Mouse (Mus musculus): ENCODE results near the gene Vps51.

DNA sequence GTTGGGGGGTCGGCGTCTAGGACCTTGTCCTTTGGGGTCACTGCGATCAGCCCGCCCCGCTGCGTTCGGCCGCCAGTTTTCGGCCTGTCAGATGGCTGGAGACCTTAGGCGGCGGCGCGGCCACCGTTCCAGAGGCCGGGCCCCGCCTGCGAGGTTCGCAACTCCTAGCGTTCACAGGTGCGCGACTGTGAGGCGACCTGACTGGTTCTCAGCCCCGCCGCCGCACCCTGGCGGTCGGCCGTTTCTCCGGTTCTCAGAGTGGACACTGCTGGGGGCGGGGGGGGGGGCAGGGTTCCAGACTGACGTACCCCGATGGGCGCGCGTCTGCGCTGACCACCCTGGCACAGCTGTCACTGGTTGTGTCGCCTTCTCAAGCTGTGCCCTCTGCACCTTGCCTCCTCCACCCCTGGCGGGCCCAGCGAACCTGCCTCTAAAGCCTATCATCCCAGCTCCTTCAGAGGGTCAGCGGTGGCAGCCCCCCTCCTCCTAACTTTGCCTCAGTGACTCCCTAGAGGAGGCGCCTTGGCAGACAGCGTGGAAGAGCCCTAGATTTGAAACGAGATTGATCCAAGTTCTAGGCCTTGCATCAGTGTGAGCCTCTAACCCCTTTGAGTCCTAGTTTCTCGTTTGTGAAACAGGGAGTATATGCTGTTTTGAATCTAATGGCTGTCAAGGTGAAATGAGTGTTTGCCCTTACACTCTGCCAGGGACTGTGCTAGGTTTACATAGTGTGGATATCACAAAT is 29.7 kb downstream of the Vps51 start:
- TF ChIP-seq POLR2A (IDR thresholded peaks at IDR 0.05; ENCODE audit: control insufficient read depth, extremely low read depth, insufficient read depth, low read length, poor library complexity), result no peak
- TF ChIP-seq CTCF (IDR thresholded peaks at IDR 0.05; ENCODE audit: borderline replicate concordance, control insufficient read depth, extremely low read depth, insufficient read depth, low read length, poor library complexity), result no peak

All from thymus, adult 2 months (tissue).